Comparison of ENCODE assay signal across 8 mouse cellular contexts in the genomic region with DNA sequence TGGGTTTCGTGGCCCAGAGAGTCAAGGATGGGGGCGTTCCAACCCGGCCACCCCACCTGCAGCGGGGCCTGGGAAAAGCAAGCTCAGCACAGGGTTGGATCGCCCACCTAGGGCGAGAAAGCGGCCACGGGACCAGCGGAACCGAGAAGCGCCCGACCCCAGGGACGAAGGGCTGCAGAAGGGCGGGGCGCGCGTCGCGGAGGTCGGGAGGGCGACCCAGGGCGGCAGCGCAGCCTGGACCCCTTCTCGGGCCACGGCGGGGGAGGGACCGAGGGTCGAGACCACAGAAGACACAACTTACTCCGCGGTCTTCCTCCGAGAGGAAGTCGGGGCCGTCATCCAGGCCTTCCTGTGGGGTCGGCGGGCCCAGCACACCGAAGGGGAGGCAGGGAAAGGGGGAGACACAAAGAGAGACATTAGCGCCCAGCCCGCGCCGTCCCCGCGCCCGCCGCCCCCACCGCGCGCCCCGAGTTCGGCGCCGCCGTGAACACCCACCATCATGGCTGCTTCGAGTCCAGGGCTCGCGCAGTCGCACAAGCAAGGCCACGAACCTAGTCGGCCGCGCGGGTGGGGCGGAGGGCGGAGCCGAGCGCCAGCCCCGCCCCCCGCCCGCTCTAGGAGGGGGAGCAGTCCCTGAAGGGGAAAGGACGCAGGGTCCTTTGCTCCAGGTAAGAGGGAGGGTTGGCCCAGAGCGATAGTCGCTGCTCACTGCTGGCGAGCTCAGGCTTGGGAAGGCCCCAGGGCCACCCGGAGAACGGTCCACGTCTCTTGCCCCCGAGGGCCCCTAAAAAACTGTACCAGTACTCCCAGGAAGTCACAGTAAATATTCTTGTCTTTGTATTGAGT. TPM values are rescaled to one million over a fixed set of nuclear protein-coding genes. Genes with fewer than 3 reads are reported as not detected.
DNase-seq lines count a peak whose midpoint lies in the region; ATAC-seq lines count a peak whose summit lies in the region.

TSS of gene Snx6 (minus strand) at position 551 of the 846 bp plus-strand sequence.

- no peaks in the 10 kb centered on the region for H3K9me3 ChIP-seq in hindbrain, embryonic 13.5 days

- no peaks in the 10 kb centered on the region for H3K27me3 ChIP-seq in hindbrain, embryonic 13.5 days

- peak within 1 kb of the TSS; percentile 57 for H3K4me2 ChIP-seq in hindbrain, embryonic 13.5 days

- H3K27ac ChIP-seq in hindbrain, embryonic 13.5 days: peak within 1 kb of the TSS; percentile 86

- peaks cover 6% of the 10 kb centered on the region; the same call in 1 of the 2 replicates for H3K36me3 ChIP-seq in hindbrain, embryonic 13.5 days

- peaks cover 36% of the 10 kb centered on the region for H3K4me1 ChIP-seq in hindbrain, embryonic 13.5 days (replicated peaks)

- H3K4me3 ChIP-seq in hindbrain, embryonic 13.5 days: peak within 1 kb of the TSS; percentile 97

- peak; percentile 96 for ATAC-seq in hindbrain, embryonic 13.5 days (ENCODE audit: low FRiP score)

- peak; percentile 94 for DNase-seq in NIH3T3 (ENCODE audit: low read depth)
- peak; percentile 92 to 95 for DNase-seq in cerebellum, postnatal 10 days
- DNase-seq in frontal cortex, postnatal 14 days (ENCODE audit: low spot score in 2 of 2): peak; percentile 46 to 61
- DNase-seq in layer of hippocampus, postnatal 25 days (ENCODE audit: extremely low spot score in 1 of 2, low spot score in 1 of 2): peak; percentile 74
- DNase-seq in lung, postnatal 25 days (ENCODE audit: low spot score): peak; percentile 84
- DNase-seq in retina, postnatal 1 day: peak; percentile 93
- peak; percentile 75 to 76 for DNase-seq in urinary bladder, adult 18-20 months (ENCODE audit: low spot score in 2 of 2)

- WGBS in hindbrain, embryonic 13.5 days: 1% methylated on average over 76 of the region's 76 CpGs

- H3K9ac ChIP-seq in hindbrain, embryonic 13.5 days: peak within 1 kb of the TSS; percentile 98

RNA-seq across cellular contexts. Expression of gene Snx6, which starts in this region (rescaled TPM):
- polyA plus RNA-seq in hindbrain, embryonic 13.5 days (2015; fragmentation: Nextera tagmentation; extraction: Ambion mirVana): 178 and 201 TPM in 2 replicates
- 10 to 100 TPM; 47.2 to 49.8 TPM for total RNA-seq in layer of hippocampus, postnatal 25 days (2021)

Comparison
In these comparisons a context has a peak if more than half of its experiments do, and no peak if none do; other contexts are left out.
1. Peak in every context shown above with its lines: DNase-seq, ATAC-seq, H3K4me3 ChIP-seq and H3K27ac ChIP-seq.